Mouse (Mus musculus): ENCODE measurements at regions not wholly inside any gene's neighbourhood (a gene's known extent, or its start where the extent isn't known, plus 50 kb on each side); places are given as distances from the start of the nearest gene placed in this dataset.

DNA sequence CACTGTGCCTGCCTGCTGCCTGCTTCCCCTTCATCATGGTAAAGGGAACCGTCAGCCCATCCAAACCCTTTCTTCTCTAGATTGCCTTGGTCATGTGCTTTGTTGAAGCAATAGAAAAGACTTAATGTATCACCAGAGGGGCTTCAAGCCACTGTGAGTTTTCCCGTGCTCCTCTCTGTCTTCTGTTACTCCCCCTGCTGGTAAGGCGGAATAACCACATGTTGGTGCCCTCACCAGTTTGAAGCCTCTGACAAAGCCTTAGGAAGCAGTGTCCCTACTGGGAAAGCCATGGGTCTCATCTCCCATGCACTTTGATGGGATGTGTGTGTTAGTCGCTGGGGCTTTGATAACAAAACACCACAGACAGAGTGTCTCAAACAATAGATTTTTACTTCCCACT lies 81.3 kb downstream of the Thnsl2 start:
- TF ChIP-seq GATA1 (IDR thresholded peaks at IDR 0.05; ENCODE audit: low read length) (no peak), TAL1 (IDR thresholded peaks at IDR 0.05; ENCODE audit: low read length) (no peak)

All from erythroblast, embryonic 14.5 days (primary cell).